In genomic region chr12:38781686-38782085, GRCm38 (mm10) we compare ENCODE assay signal across 8 mouse cellular contexts. TPM values are rescaled to one million over a fixed set of nuclear protein-coding genes. Genes with fewer than 3 reads are reported as not detected.
DNase-seq lines count a peak whose midpoint lies in the region; ATAC-seq and TF ChIP-seq lines count a peak whose summit lies in the region.
"Had no signal": no experiment of that assay in that cellular context is flagged by ENCODE, and none has a peak within 500 bp of the region (broad histone marks: within the 10 kb centered on the region; RNA-seq: fewer than 3 reads in every experiment).

No protein-coding gene starts in this region.

- no peaks in the 10 kb centered on the region for H3K4me1 ChIP-seq in forebrain, embryonic 11.5 days (replicated peaks; ENCODE audit: control insufficient read depth, insufficient read depth, low read length)
- H3K4me1 ChIP-seq in intestine, embryonic 16.5 days (ENCODE audit: control insufficient read depth, insufficient read depth, low read length), result no peaks in the 10 kb centered on the region
- peaks cover 27% of the 10 kb centered on the region for H3K4me1 ChIP-seq in neural tube, embryonic 15.5 days

- H3K9ac ChIP-seq in forebrain, embryonic 11.5 days (ENCODE audit: low read length), result no peak overlapping the region; the same call in 1 of the 2 replicates
- no peak overlapping the region for H3K9ac ChIP-seq in intestine, embryonic 16.5 days (ENCODE audit: low read depth, low read length)
- H3K9ac ChIP-seq in neural tube, embryonic 15.5 days (replicated peaks), result 0 out of 2 replicates have a peak overlapping the region, but pooled peaks have one; percentile 62

- H3K9me3 ChIP-seq in forebrain, embryonic 11.5 days (ENCODE audit: control insufficient read depth, low read length), result no peaks in the 10 kb centered on the region
- H3K9me3 ChIP-seq in intestine, embryonic 16.5 days (ENCODE audit: control insufficient read depth, low read length), result no peaks in the 10 kb centered on the region
- no peaks in the 10 kb centered on the region for H3K9me3 ChIP-seq in neural tube, embryonic 15.5 days (replicated peaks)

- H3K27me3 ChIP-seq in forebrain, embryonic 11.5 days (ENCODE audit: control insufficient read depth, insufficient read depth, low read length), result no peaks in the 10 kb centered on the region
- no peaks in the 10 kb centered on the region for H3K27me3 ChIP-seq in intestine, embryonic 16.5 days (replicated peaks; ENCODE audit: control insufficient read depth, insufficient read depth, low read length)
- H3K27me3 ChIP-seq in neural tube, embryonic 15.5 days (replicated peaks), result no peaks in the 10 kb centered on the region

- H3K4me3 ChIP-seq in layer of hippocampus, adult 2 months, result peak overlapping the region; percentile 74
- peak overlapping the region; percentile 50; the same call in 1 of the 2 replicates for H3K4me3 ChIP-seq in forebrain, embryonic 11.5 days (ENCODE audit: low read depth, low read length)
- H3K4me3 ChIP-seq in intestine, embryonic 16.5 days (ENCODE audit: low read length), result peak overlapping the region; percentile 59
- peak overlapping the region; percentile 67 for H3K4me3 ChIP-seq in neural tube, embryonic 15.5 days (replicated peaks)

- H3K27ac ChIP-seq in layer of hippocampus, adult 2 months, result peak overlapping the region; percentile 96; the same call in 1 of the 2 replicates
- H3K27ac ChIP-seq in forebrain, embryonic 11.5 days (ENCODE audit: low read depth, low read length), result no peak overlapping the region
- H3K27ac ChIP-seq in intestine, embryonic 16.5 days (ENCODE audit: low read length), result no peak overlapping the region
- no peak overlapping the region for H3K27ac ChIP-seq in neural tube, embryonic 15.5 days (replicated peaks)

- peak overlapping the region; percentile 71; the same call in 1 of the 2 replicates for H3K4me2 ChIP-seq in forebrain, embryonic 11.5 days (ENCODE audit: low read depth, low read length, severe bottlenecking)
- H3K4me2 ChIP-seq in intestine, embryonic 16.5 days (ENCODE audit: low read depth, low read length), result peak overlapping the region; percentile 97
- H3K4me2 ChIP-seq in neural tube, embryonic 15.5 days, result peak overlapping the region; percentile 100

- no peaks in the 10 kb centered on the region for H3K36me3 ChIP-seq in forebrain, embryonic 11.5 days (ENCODE audit: control insufficient read depth, insufficient read depth, low read length)
- no peaks in the 10 kb centered on the region for H3K36me3 ChIP-seq in intestine, embryonic 16.5 days (ENCODE audit: control insufficient read depth, insufficient read depth, low read length)
- H3K36me3 ChIP-seq in neural tube, embryonic 15.5 days, result no peaks in the 10 kb centered on the region

- no peak for DNase-seq in layer of hippocampus, adult 2 months (ENCODE audit: low spot score in 2 of 2)
- no peak for DNase-seq in layer of hippocampus, adult 9-11 months
- DNase-seq in forebrain, embryonic 11.5 days (ENCODE audit: low spot score), result no peak
- DNase-seq in gastrocnemius, adult 8-10 months (ENCODE audit: low spot score in 2 of 2), result no peak

- ATAC-seq in forebrain, embryonic 11.5 days (replicated peaks; ENCODE audit: low FRiP score), result no peak
- no peak for ATAC-seq in intestine, embryonic 16.5 days
- no peak for ATAC-seq in neural tube, embryonic 15.5 days (ENCODE audit: low FRiP score)
- ATAC-seq in megakaryocyte progenitor cell, adult 5-6 weeks (replicated peaks; ENCODE audit: poor library complexity), result no peak
- ATAC-seq: Patski had no signal

- TF ChIP-seq CTCF in layer of hippocampus, adult 2 months (conservative IDR thresholded peaks at IDR 0.05), result no peak

- 59% methylated on average over 6 of the region's 6 CpGs for WGBS in forebrain, embryonic 11.5 days
- 26% methylated on average over 6 of the region's 6 CpGs for WGBS in intestine, embryonic 16.5 days
- WGBS in neural tube, embryonic 15.5 days, result 44% methylated on average over 6 of the region's 6 CpGs

RNA-seq across cellular contexts. Expression of gene Etv1, which starts 2.5 kb away (rescaled TPM):
- total RNA-seq in layer of hippocampus, adult 2 months (2021), result 10 to 100 TPM; 79.8 to 84.4 TPM
- polyA plus RNA-seq in forebrain, embryonic 11.5 days (2014; fragmentation: Nextera tagmentation; extraction: Ambion mirVana), result 25.7 and 28.0 TPM in 2 replicates
- 29.0 and 31.6 TPM in 2 replicates for polyA plus RNA-seq in intestine, embryonic 16.5 days (2015; fragmentation: Nextera tagmentation; extraction: Ambion mirVana)
- polyA plus RNA-seq in neural tube, embryonic 15.5 days (2015; fragmentation: Nextera tagmentation; extraction: Ambion mirVana), result 22.7 and 28.7 TPM in 2 replicates
- 1 to 10 TPM; 4.0 to 7.9 (median 5.2) TPM for total RNA-seq in gastrocnemius, adult 8-10 months (2022)
- total RNA-seq in megakaryocyte progenitor cell, adult 5-6 weeks (2015), result 0.32 TPM in 1 of 2 replicates, not detected in the other
- not detected in 2 replicates for total RNA-seq in megakaryocyte progenitor cell, adult 5-6 weeks (2017)

Comparison
In these comparisons a context has a peak if more than half of its experiments do, and no peak if none do; other contexts are left out.
1. RNA of gene Etv1, which starts 2.5 kb away (total RNA-seq): 79.8 to 84.4 TPM in layer of hippocampus, adult 2 months; 4.0 to 7.9 TPM in gastrocnemius, adult 8-10 months and 0.32 TPM in megakaryocyte progenitor cell, adult 5-6 weeks; every median in the first group is over 4 times any median in the second.
2. Peak in every context shown above with its lines, with median percentiles within 50 percentile points of each other: H3K4me3 ChIP-seq and H3K4me2 ChIP-seq.